Mouse (Mus musculus): ENCODE measurements around the gene Gclm.
A peak's percentile ranks its signal among the peaks of the same experiment; 100 is the strongest.

The Gclm gene

DNA sequence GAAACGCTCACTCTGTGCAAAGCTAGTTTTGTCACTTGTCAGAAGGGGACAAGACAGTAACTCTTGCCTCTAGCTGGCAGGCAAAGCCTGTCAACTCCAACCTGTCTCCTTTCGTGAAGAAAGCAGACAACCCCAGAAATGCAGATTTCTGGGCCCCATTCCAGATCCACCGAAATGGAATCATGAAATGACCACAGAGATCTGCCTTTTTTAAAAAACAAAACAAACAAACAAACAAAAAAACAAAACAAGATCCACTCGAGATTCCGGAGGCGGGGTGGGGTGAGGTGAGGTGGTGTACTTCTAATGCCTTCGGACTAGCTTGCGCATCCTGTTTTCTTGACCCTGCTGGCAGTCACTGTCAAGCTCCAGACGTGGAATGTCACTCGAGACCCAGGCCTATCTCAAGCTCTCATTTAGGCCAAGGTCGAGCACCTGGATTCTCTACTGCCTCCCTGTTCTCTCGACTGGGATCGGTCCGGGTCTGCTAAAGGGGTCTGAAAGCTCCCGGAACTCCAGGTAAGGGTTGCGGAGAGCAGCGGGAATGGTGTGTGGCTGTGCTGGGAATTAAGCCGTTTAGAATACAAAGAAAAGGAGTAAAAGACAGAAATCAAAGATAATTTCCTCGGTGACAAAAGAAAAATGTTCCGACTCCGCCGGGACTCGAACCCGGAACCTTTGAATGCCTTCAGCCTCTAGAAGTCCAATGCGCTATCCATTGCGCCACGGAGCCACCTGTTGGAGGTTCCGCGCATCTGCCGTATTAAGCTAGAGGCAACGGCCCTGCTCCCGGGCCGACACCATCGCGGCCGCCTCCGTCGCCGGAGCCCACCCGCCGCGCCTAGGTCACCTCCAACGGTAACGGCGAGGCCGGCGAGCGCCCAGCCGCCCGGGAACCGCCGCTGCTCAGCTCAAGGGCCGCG is 47.2 kb downstream of the Gclm start:
- peak; percentile 79 for DNase-seq (ENCODE audit: low read depth, low spot score)

DNA sequence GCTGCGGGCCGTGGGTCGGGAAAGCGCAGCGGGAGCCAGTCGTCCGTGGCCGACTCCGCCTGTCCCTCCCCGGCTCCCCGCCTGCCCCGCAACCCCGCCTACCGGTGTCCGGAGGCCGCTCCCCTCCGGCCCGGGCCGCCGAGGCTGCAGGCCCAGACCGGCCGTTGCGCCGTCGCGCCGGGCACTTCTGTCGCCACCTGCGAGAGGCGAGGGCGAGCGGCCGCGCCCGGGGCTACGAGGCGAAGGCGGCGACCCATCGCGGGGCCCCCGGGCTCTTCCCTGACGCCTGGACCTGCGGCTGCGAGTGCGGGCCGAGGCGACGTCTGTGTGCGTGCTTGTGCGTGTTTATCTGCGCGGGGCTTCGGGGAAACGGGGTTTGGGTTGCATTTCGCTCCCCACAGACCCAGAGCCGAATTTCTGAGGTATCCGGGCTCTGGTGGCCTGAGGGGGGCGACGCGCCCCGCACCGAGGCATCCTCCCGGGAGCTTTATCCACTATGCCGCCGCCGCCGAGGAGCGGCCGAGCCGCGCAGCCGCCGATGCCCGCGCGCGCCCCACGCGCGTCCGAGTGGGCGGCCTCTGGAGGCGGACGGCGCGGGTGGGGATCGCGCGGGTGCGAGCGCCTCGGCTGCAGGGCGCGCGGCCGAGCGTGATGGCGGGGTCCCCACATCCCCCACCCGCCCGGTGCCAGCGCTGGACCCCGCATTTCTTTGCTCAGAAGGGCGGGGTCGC is 48.0 kb downstream of the Gclm start:
- no peak for DNase-seq (ENCODE audit: low read depth, low spot score)

DNA sequence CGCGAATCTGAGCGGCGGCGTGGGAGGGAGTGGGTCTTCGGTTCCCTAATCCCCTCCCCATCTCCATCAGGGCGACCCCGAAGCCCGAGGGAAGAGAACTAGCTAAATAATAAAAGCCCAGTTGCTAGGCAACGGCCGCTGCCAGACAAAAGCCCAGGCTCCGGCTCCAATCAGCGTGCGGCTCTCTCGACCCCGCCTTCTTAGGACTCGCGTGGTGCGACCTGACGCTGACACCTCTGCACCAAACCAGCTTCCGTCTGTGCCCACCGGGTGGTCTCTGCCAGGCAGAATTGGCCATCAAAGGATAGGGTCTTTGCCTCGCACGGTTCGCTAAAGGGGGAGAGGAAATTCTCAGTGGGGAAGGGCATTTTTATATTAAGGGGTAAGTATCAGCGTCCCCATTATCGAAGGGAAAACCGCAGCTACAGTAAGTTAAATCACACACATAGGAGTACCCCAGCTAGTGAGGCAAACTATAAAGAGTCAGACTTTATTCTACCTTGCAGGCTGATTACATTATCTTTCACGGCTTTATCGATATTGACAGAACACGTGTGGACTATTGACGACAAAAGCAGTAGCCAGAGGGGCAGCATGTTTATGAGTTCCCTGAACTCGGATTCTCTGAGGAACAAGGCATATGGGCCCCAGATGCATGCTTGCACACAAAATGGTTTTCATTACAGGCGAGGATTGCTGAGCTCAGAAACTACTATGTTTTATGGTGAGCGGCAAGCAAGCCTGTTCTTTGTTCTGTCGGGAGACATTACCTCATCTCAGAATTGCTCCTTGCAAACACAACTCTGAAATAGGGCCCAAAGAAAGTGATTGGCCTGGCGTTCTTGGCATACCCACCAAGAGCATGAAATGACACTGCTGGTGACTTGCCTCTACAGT is 48.8 kb downstream of the Gclm start, which contains the start of gene Bcar3:
Gene Bcar3 (plus strand): TSS at position 183 of the 897 bp plus-strand sequence.
- peak; percentile 56 for DNase-seq (ENCODE audit: low read depth, low spot score)

DNA sequence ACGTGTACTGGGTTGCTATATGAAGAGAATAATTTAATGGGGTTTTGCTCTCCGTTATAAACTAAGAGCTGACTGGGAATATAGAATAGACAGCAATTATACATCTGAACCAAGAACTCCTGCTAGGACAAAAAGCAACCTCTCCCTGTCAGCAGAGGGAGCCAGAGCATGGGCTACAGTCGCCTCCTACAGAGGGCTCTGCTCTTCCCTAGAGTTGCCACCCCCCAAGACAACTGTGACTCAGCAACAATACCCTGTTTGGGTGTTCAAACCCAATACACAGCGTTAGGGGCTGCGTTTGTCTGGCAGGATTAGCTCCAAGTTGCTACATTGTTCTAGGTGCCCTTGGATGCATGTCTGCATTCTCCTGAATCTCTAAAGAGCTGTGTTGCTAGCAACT is 50.2 kb downstream of the Gclm start:
- DNase-seq (ENCODE audit: low read depth, low spot score) = no peak

DNA sequence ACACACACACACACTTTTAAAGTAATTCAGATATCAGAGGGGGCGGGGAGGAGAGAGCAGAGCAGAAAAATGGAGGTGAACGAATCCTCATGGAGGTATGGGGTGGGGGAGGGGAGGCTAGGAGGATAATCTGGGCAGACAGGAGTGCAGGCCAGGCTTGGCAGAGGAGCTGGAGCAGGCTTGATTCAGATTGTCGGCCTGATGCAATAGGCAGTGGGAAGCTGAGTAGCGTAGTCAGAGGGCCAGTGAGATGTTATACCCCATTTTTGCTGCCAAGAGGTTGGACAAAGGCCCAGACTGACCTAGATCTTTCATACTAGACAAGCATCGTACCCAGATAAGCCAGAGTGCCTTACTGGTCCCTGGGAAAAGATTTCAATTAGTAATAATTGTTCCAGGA is 51.6 kb downstream of the Gclm start:
- DNase-seq (ENCODE audit: low read depth, low spot score) = no peak

- no peak for DNase-seq (ENCODE audit: low read depth, low spot score)
Measured at GRCm38 (mm10) chr3:122300983-122301919, 55.9 kb downstream of the Gclm start.

- DNase-seq (ENCODE audit: low read depth, low spot score) = no peak
Measured at GRCm38 (mm10) chr3:122304560-122304959, 59.2 kb downstream of the Gclm start.

GRCm38 (mm10) chr3:122307894-122308671 is 62.7 kb downstream of the Gclm start:
- DNase-seq (ENCODE audit: low read depth, low spot score) = no peak

DNA sequence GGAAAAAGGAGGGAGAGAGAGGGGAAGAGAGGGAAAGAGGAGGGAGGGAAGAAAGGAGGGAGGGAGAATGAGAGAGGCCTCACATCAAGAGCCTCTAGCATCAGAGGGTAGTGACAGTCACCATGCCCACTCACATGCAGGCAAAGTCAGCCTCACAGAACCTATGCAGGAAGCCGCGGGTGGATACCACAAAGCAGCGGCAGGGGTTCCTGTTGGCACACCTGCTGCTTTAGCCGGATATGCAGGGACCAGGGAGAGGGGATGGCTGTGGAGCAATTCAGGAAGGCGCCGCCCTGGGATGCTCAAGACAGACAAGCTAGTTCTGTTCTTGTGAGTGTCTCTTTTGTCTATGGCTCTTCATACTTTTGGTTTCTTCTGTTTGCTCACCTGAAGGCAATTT is 63.6 kb downstream of the Gclm start:
- DNase-seq (ENCODE audit: low read depth, low spot score) = no peak

DNA sequence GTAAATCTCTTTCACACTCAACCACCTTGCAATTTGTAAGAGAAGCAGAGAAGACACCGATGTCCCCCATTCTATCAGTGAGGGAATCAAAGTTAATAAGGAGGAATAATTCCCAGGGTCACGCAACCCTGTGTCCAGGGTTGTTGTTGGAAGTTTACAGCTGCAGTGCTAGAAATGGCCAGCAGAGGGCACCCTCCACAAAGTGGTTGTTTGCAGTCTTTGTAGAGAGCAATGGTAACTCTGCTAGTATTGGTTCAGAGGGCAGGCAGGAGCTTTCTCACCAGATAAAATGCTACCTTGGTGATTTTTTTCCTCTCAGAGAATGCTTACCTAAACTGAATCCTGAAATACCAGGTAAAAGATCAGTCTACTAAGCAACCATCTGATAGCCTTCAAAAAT is 66.7 kb downstream of the Gclm start:
- DNase-seq (ENCODE audit: low read depth, low spot score) = peak; percentile 48

GRCm38 (mm10) chr3:122312936-122313629 is 67.7 kb downstream of the Gclm start:
- DNase-seq (ENCODE audit: low read depth, low spot score) = no peak

DNA sequence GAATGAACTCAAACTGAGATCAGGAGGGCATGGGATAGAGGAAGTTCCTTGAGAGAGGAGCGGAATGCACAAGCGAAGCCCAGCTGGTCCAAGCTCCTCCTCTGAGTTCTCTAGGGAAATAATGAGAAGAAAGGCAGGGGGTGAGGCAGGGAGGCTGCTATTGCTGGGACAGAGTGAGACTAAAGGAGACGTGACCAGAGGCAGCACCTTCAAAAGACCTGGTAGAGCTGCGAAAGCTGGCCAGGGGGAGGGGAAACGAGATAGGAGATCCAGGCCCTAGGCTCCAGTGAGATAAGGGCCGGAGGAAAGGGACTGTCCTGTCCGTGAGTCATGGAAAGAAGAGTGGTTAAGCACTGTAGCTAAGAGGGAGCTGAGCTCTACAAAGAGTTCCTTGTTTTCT is 68.6 kb downstream of the Gclm start:
- no peak for DNase-seq (ENCODE audit: low read depth, low spot score)

GRCm38 (mm10) chr3:122316621-122317020 is 71.3 kb downstream of the Gclm start:
- no peak for DNase-seq (ENCODE audit: low read depth, low spot score)

- DNase-seq (ENCODE audit: low read depth, low spot score) = no peak
Measured at GRCm38 (mm10) chr3:122317339-122317738, 72.0 kb downstream of the Gclm start.

Data from c-Kit-negative CD71-positive TER-119-positive erythroid progenitor cells, embryonic 14.5 days (primary cell).